Mouse (Mus musculus) spleen, adult 2 months (tissue): ENCODE data around the gene Prlh. TPM values are rescaled to one million over a fixed set of nuclear protein-coding genes. Genes with fewer than 3 reads are reported as not detected.

Experiments
- DNase-seq, 2 experiments: peaks; one replicate each; pipeline versions ENCODE4 v3.0.0 to v3.0.0-alpha.2; 2012 to 2021; ENCODE audit warnings: low spot score in 2 of 2, low read depth in 1 of 2
- H3K27ac ChIP-seq: fragments of 200-500 bp; 2 replicates; pipeline ENCODE4 v1.5.1; 2012; ENCODE audit warnings: low read length, inconsistent platforms; ENCODE audit not compliant: insufficient read depth
- H3K27me3 ChIP-seq: fragments of 200-500 bp; 2 replicates; pipeline ENCODE4 v1.6.1; 2012; ENCODE audit warnings: mild to moderate bottlenecking, moderate library complexity, low read length, inconsistent platforms; ENCODE audit not compliant: control insufficient read depth, insufficient read depth
- H3K36me3 ChIP-seq: fragments of 200-500 bp; 2 replicates; pipeline ENCODE4 v1.6.1; 2012; ENCODE audit warnings: mild to moderate bottlenecking, low read length, inconsistent platforms; ENCODE audit not compliant: control insufficient read depth, insufficient read depth
- H3K4me1 ChIP-seq: fragments of 200-500 bp; 2 replicates; pipeline ENCODE4 v1.6.1; 2011; ENCODE audit warnings: inconsistent platforms; ENCODE audit not compliant: control insufficient read depth, insufficient read depth, insufficient read length
- H3K4me3 ChIP-seq: fragments of 200-500 bp; 2 replicates; pipeline ENCODE4 v1.5.1; 2011; ENCODE audit warnings: mild to moderate bottlenecking, inconsistent platforms; ENCODE audit not compliant: insufficient read depth, insufficient read length; ENCODE audit errors: extremely low read depth
- CTCF ChIP-seq: fragments of 200-500 bp; IDR thresholded peaks from 2 replicates; pipeline ENCODE4 v1.5.1; 2011; ENCODE audit warnings: mild to moderate bottlenecking, inconsistent platforms; ENCODE audit not compliant: insufficient read depth, insufficient read length, insufficient replicate concordance; ENCODE audit errors: extremely low read depth
- POLR2A ChIP-seq: fragments of 200-500 bp; IDR thresholded peaks from 2 replicates; pipeline ENCODE4 v1.6.1; 2011; ENCODE audit warnings: low read depth, low read length, inconsistent platforms
- WGBS: fragments of 180-500 bp; shearing (Covaris S2); methylation state at CpG from one replicate; pipeline ENCODE4 v1.1.7; 2018; 5-methylcytosine and 5-hydroxymethylcytosine counted together
- polyA plus RNA-seq: library from polyadenylated mRNA; depleted of rRNA; stranded (reverse); fragments of >200 nt; gene quantifications from 2 replicates; pipeline ENCODE4 v1.2.3, GENCODE M21; 2012

Prlh gene
- polyA plus RNA-seq, 1 experiment: not detected

- Histone ChIP-seq H3K27ac (no peak overlapping the region), H3K36me3 (no peaks in the 10 kb centered on the region), H3K4me1 (no peaks in the 10 kb centered on the region), H3K27me3 (no peaks in the 10 kb centered on the region), H3K4me3 (no peak overlapping the region)
- WGBS: 65% methylated on average over 4 of the region's 4 CpGs
- TF ChIP-seq POLR2A: no peak
- TF ChIP-seq CTCF: no peak
- no peak for DNase-seq
Observed at GRCm38 (mm10) chr1:90968649-90969048, 15.7 kb downstream of the Prlh start.

- Histone ChIP-seq H3K36me3 (no peaks in the 10 kb centered on the region), H3K27me3 (no peaks in the 10 kb centered on the region), H3K4me1 (no peaks in the 10 kb centered on the region), H3K4me3 (no peak within 1 kb of the TSS), H3K27ac (no peak within 1 kb of the TSS)
- TF ChIP-seq POLR2A (no peak), CTCF (no peak)
- DNase-seq: no peak
- WGBS: 45% methylated on average over 9 of the region's 9 CpGs
Observed at GRCm38 (mm10) chr1:90969347-90969784, 16.5 kb downstream of the Prlh start, which contains the start of gene Rab17. TSS of gene Rab17 (minus strand) at chr1:90969661.

- Histone ChIP-seq H3K27ac (no peak overlapping the region), H3K4me3 (no peak overlapping the region), H3K36me3 (no peaks in the 10 kb centered on the region), H3K4me1 (no peaks in the 10 kb centered on the region), H3K27me3 (no peaks in the 10 kb centered on the region)
- TF ChIP-seq POLR2A: no peak
- TF ChIP-seq CTCF: no peak
- no peak for DNase-seq
- 79% methylated on average over 10 of the region's 10 CpGs for WGBS
Observed at GRCm38 (mm10) chr1:90969881-90970390, 17.0 kb downstream of the Prlh start.

DNA sequence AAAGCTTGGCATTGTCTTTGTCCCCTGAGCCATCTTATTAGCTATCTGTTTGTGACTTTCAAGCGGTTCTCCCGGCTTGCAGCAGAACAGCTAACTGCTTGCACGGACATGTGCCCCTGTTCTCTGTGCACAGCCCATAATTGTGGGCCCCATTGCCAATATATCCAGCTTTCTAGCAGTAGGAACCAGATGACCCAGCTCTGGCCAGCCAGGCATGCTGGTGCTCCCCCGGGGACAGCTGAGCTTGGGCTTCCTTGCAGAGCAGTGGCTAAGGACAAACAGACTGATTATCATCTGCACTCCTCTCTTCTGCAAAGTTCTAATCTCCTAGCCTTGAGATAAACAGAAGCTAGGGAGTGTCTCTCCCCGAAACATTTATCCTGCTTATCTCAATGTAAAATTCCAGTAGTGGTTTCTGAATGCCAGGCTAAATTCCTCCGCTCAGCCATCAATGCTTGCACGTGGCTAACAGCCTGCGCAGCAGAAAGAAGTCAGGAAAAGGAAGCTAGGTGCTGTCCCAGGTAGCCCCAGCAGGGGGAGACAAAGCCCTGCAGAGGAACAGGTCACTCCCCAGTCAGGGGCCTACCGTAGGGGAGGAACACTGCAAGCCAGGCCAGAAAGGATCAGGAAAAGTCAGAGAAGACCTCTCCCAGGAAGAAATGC, 20.1 kb downstream of the Prlh start:
- DNase-seq: peak; percentile 26 to 75
- Histone ChIP-seq H3K27ac (no peak overlapping the region), H3K4me3 (no peak overlapping the region), H3K36me3 (no peaks in the 10 kb centered on the region), H3K4me1 (no peaks in the 10 kb centered on the region), H3K27me3 (no peaks in the 10 kb centered on the region)
- TF ChIP-seq POLR2A (no peak), CTCF (peak; percentile 95)
- WGBS: 35% methylated on average over 9 of the region's 9 CpGs

DNA sequence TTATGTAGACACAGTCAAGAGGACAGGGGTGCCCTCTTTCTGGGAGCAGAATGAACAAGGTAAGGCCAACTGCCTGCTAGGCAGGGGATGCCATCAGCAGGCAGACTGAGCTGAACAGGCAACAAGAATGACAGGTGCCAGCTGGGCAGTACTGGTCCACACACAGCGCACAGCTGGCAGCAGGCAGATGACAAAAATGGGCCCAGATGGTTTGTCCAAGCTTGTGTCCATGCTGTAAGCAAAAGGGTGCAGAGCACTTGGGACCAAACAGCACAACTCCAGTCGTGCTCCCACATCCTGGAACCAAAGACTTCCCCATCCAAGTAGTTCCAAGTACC, 20.6 kb downstream of the Prlh start:
- H3K36me3 ChIP-seq: no peaks in the 10 kb centered on the region
- H3K4me1 ChIP-seq: no peaks in the 10 kb centered on the region
- 78% methylated on average over 2 of the region's 2 CpGs for WGBS
- no peak overlapping the region for H3K4me3 ChIP-seq
- DNase-seq: no peak
- no peaks in the 10 kb centered on the region for H3K27me3 ChIP-seq
- H3K27ac ChIP-seq: no peak overlapping the region
- TF ChIP-seq CTCF: no peak
- no peak for TF ChIP-seq POLR2A

DNA sequence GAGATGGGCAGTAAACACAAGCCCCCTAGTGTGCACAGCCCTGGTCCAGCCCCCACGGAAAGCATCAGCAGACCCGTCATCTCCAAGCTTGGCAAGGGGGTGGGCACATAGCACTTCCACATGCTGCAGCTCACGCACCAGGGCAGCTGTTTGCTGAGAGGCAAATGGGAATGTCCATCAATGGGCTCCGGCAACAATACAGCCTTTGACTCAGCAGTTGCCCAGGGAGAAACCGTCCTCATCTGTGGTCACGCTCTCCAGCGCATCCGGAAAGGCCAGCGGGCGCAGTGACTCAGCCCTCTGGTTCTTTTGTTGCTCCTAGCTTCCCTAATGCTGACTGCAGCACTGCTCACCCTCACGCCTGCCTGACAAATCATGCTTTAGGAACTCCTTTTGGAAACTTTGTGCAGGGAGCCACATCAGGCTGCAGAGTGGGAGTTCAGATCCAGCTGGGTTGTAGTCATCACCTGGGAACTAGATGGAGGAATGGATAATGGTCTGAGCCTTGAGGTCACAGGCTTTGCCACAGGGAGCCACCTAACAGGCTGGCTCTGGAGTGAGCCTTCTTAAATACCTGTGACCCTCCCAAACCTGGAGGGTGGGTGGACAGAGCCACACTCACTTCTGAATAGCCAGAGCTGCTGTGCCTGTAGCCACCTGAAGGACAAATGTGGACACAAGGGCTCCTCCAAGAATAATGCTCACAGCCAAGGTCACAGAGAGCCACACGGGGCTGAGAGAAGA, 22.2 kb downstream of the Prlh start:
- Histone ChIP-seq H3K27me3 (no peaks in the 10 kb centered on the region), H3K4me1 (no peaks in the 10 kb centered on the region), H3K36me3 (no peaks in the 10 kb centered on the region), H3K4me3 (no peak overlapping the region), H3K27ac (no peak overlapping the region)
- peak in 1 of 2 experiments; percentile 3 for DNase-seq
- WGBS: 23% methylated on average over 12 of the region's 12 CpGs
- no peak for TF ChIP-seq POLR2A
- no peak for TF ChIP-seq CTCF

DNA sequence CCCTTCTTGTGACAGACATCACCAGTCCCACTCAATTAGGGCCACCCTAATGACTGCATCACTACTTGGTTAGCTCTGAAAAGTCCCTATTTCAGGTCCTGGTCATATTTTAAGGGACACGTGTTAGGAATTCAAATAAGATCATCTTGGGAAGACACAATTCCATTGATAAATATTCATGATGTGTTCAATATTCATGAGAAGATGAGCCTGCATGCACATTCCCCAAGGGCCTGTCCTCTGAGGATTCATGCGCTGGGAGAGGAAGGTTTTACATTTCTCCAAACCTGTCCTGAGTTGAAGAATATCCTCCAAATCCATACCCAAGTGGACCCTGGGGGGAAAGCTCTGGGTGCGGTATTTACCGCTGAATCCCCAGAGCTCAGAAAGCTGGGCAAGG, 23.1 kb downstream of the Prlh start:
- TF ChIP-seq CTCF (no peak), POLR2A (no peak)
- Histone ChIP-seq H3K4me3 (no peak overlapping the region), H3K27ac (no peak overlapping the region), H3K27me3 (no peaks in the 10 kb centered on the region), H3K36me3 (no peaks in the 10 kb centered on the region), H3K4me1 (no peaks in the 10 kb centered on the region)
- no peak for DNase-seq
- 96% methylated on average over 4 of the region's 4 CpGs for WGBS
